Mouse (Mus musculus): Measurements from ENCODE around the gene Aldh3a1. TPM values are rescaled to one million over a fixed set of nuclear protein-coding genes. Genes with fewer than 3 reads are reported as not detected.

Gene Aldh3a1
- total RNA-seq, 1 experiment from 2014 or later, result not detected

DNA sequence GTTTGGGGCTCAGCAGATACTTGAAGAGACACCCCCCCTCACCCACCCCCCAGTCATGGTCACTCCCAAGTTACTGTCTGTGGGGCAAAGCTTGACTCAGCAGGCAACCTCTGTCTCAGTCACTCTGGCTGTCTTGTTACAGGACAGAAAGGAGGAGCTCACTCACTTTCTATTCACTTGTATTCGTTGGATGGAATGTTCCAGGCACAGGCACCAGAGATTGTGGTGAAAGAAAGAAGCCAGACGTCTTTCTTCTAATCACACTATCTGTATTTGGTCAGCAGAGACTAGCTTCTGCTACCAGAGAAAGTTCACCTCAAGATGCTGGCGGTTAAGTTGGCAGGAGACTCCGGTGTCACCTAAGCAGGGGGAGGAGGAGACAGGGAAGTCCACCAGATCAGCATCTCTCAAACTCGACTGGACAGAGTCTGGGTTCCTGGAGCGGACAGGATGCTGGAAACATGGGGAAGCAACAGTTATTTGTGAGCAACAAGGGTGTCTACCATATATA, 17.0 kb downstream of the Aldh3a1 start:
- no peak for ATAC-seq (replicated peaks in 1 of 2; ENCODE audit: insufficient read depth in 1 of 2, low FRiP score in 2 of 2, low TSS enrichment in 1 of 2, low read depth in 1 of 2, poor library complexity in 2 of 2, severe bottlenecking in 2 of 2)

- ATAC-seq (replicated peaks in 1 of 2; ENCODE audit: insufficient read depth in 1 of 2, low FRiP score in 2 of 2, low TSS enrichment in 1 of 2, low read depth in 1 of 2, poor library complexity in 2 of 2, severe bottlenecking in 2 of 2), result no peak
These were observed 17.6 kb downstream of the Aldh3a1 start for GRCm38 (mm10) chr11:61224907-61225306.

DNA sequence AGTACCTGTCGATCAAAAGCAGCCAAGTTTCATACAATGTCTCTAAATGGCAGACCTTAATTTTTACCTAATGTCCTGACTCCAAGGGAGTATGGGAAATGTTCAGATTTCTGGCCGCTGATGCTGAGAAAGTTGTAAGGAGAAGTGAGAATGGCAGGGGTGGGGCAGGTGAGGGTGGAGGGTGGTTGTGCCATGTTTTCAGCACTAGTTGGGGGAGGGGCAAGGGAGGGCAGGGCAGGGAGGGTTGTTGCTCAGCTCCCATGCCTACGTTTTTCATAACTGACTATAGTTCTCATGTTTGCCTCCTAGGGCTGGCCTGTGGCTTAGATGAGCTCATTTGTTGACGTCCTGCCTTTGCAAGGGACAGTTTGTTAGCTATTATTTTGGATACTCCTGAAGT, 18.2 kb downstream of the Aldh3a1 start:
- no peak for ATAC-seq (replicated peaks in 1 of 2; ENCODE audit: insufficient read depth in 1 of 2, low FRiP score in 2 of 2, low TSS enrichment in 1 of 2, low read depth in 1 of 2, poor library complexity in 2 of 2, severe bottlenecking in 2 of 2)

DNA sequence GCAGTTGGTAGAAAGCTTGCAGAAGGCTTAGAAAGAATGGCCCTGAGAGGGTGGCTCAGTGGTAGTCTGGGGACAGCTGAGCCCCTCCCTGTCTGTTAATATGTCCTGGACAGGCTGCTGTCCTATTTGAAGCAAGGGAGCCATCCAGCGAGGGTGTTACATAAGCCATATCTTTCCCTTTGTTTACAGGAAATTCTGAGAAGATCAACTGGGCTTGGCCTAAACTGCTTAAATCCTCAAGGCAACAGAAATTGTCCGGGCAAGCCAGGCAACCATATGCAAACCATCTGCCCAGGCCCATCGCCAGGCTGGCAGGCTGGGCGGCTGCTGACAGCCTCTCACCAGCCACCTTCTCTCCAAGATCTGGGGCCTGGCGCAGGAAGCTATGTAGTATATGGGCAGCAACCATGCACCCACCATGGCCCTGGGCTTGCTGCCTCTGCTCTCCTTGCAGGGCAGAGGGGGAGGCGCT, 18.6 kb downstream of the Aldh3a1 start:
- ATAC-seq (replicated peaks in 1 of 2; ENCODE audit: insufficient read depth in 1 of 2, low FRiP score in 2 of 2, low TSS enrichment in 1 of 2, low read depth in 1 of 2, poor library complexity in 2 of 2, severe bottlenecking in 2 of 2), result no peak

DNA sequence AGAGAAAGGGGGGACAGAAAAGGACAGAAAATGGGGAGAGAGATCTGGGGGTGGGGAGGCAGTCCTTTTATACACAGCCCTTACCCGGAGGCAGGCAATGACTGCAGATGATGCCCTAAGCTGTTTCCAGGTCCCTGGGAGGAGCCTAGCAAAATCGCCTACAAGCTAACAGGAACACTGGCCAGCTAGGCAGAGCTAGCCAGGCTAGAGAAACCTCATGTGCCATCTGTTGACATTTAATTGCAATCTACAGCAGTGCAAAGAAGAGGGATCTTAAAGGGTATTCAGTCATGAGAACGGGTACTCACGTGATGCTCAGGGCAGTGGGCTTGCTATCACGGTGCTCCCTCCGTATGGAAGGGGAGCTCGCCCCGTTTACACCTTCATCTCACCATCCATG, 20.5 kb downstream of the Aldh3a1 start:
- ATAC-seq (replicated peaks in 1 of 2; ENCODE audit: insufficient read depth in 1 of 2, low FRiP score in 2 of 2, low TSS enrichment in 1 of 2, low read depth in 1 of 2, poor library complexity in 2 of 2, severe bottlenecking in 2 of 2), result no peak

- ATAC-seq (replicated peaks in 1 of 2; ENCODE audit: insufficient read depth in 1 of 2, low FRiP score in 2 of 2, low TSS enrichment in 1 of 2, low read depth in 1 of 2, poor library complexity in 2 of 2, severe bottlenecking in 2 of 2), result no peak
These were observed 21.1 kb downstream of the Aldh3a1 start for GRCm38 (mm10) chr11:61228406-61228805.

- peak; percentile 88 to 95 for ATAC-seq (replicated peaks in 1 of 2; ENCODE audit: insufficient read depth in 1 of 2, low FRiP score in 2 of 2, low TSS enrichment in 1 of 2, low read depth in 1 of 2, poor library complexity in 2 of 2, severe bottlenecking in 2 of 2)
These were observed 24.0 kb downstream of the Aldh3a1 start for GRCm38 (mm10) chr11:61231329-61231728.

GRCm38 (mm10) chr11:61234174-61234573, 26.8 kb downstream of the Aldh3a1 start:
- no peak for ATAC-seq (replicated peaks in 1 of 2; ENCODE audit: insufficient read depth in 1 of 2, low FRiP score in 2 of 2, low TSS enrichment in 1 of 2, low read depth in 1 of 2, poor library complexity in 2 of 2, severe bottlenecking in 2 of 2)

- no peak for ATAC-seq (replicated peaks in 1 of 2; ENCODE audit: insufficient read depth in 1 of 2, low FRiP score in 2 of 2, low TSS enrichment in 1 of 2, low read depth in 1 of 2, poor library complexity in 2 of 2, severe bottlenecking in 2 of 2)
These were observed 28.7 kb downstream of the Aldh3a1 start for GRCm38 (mm10) chr11:61236015-61236414.

DNA sequence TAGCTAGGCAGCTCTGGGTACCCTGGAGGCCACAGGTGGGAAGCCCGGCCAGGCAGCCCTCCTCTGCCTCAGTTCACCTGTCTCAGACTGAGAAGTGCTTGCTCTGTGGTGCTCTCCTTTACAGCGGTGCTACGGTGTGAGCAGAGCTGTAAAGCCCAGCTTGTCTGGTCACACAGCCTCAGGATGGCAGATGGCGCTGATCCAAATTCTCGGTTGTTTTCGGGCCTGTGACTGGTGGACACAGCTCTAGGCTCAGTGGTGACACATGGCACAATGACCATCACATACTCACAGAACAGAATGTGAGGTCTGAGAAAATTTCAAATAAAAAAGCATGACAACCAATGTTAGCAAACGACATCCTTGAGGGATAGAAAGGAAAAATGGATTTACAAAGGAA, 37.1 kb downstream of the Aldh3a1 start:
- no peak for ATAC-seq (replicated peaks in 1 of 2; ENCODE audit: insufficient read depth in 1 of 2, low FRiP score in 2 of 2, low TSS enrichment in 1 of 2, low read depth in 1 of 2, poor library complexity in 2 of 2, severe bottlenecking in 2 of 2)

DNA sequence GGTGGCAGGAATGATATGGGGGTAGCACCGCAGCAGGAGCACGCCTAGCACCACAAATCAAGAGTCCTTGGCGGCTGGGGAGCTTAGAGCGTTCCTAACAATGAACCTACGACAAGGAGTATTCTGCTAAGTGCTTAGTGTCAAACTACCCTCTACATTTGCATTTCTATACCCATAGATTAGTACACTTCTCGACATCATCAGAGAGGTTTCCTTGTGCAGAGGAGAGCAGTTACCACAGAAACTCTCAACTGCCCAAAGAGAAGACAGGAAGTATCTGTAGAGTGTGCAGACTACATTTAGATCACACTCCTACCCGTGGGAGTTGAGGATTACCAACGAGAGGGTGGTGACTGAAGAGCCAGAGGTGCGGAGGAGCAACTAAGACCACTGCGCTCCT, 44.4 kb downstream of the Aldh3a1 start:
- no peak for ATAC-seq (replicated peaks in 1 of 2; ENCODE audit: insufficient read depth in 1 of 2, low FRiP score in 2 of 2, low TSS enrichment in 1 of 2, low read depth in 1 of 2, poor library complexity in 2 of 2, severe bottlenecking in 2 of 2)

DNA sequence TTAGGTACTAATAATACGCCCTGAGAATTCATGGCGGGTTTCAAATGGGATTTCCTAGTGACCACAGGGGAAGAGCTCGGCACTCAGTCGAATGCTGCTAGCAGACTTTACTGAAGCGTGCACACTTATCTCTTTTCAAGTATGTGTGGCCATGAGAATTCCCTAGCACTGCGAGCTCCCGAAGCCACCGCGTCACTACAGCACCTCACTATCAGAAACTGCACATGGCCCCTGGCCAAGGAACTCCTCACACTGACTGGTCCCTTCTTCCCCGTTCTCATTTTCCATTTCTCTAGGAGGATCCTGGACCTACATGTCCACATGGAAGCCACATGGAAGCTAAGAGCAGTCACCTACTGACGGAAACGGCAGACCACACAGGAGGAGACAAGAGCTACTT, 45.5 kb downstream of the Aldh3a1 start:
- ATAC-seq (replicated peaks in 1 of 2; ENCODE audit: insufficient read depth in 1 of 2, low FRiP score in 2 of 2, low TSS enrichment in 1 of 2, low read depth in 1 of 2, poor library complexity in 2 of 2, severe bottlenecking in 2 of 2), result no peak

DNA sequence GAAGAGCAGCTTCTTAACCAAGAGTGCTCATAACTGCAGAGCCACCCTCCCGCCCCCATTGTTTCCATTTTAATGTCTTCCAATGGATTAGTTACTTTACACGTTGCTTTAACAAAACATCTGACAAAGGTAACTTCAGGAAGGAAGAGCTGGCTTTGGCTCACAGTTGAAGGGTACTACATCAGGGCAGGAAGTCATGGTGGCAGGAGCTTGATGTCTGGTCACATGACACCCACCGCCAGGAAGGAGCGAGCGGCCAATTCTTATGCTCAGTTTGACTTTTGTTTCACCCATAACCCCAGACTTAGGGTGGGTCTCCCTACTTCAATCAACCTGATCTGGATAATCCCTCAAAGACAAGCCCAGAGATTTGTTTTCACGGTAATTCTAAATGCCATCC, 51.8 kb downstream of the Aldh3a1 start:
- no peak for ATAC-seq (replicated peaks in 1 of 2; ENCODE audit: insufficient read depth in 1 of 2, low FRiP score in 2 of 2, low TSS enrichment in 1 of 2, low read depth in 1 of 2, poor library complexity in 2 of 2, severe bottlenecking in 2 of 2)

DNA sequence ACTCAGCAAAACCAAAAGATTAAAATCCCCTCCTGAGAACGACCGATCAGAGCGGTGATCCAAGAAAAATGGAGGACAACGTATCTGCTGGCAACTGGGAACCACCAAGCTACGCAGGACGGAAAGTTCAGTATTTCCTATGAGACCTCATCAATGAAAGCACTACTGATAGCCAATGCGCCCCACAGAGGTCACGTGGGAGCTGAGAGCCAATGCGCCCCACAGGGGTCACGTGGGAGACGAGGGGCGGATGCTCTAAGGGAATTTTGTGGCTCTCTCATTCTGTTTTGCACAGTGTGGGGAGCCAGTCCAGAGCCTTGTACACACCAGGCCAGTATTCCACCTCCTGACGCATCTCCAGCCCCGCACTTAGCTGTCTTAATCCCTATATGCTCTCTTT, 55.2 kb downstream of the Aldh3a1 start:
- ATAC-seq (replicated peaks in 1 of 2; ENCODE audit: insufficient read depth in 1 of 2, low FRiP score in 2 of 2, low TSS enrichment in 1 of 2, low read depth in 1 of 2, poor library complexity in 2 of 2, severe bottlenecking in 2 of 2), result no peak

DNA sequence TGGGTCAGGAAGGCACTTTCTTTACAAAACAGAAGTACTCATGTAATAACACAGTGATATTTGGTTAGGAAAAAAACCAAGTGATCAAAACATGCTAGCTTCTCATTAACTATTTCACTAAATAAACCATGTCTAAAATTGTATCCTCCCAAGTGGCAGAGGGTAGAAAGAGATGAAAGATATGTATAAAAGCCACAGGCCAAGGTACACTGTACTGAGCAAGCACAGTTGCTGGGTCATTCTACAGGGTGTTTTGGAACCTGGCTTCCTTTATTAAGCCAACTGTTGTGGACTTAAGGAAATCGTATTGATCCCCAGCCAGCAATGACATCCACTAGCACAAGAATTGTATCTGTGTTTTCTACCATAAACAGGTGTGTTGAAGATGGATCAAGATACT, 56.5 kb downstream of the Aldh3a1 start:
- no peak for ATAC-seq (replicated peaks in 1 of 2; ENCODE audit: insufficient read depth in 1 of 2, low FRiP score in 2 of 2, low TSS enrichment in 1 of 2, low read depth in 1 of 2, poor library complexity in 2 of 2, severe bottlenecking in 2 of 2)

DNA sequence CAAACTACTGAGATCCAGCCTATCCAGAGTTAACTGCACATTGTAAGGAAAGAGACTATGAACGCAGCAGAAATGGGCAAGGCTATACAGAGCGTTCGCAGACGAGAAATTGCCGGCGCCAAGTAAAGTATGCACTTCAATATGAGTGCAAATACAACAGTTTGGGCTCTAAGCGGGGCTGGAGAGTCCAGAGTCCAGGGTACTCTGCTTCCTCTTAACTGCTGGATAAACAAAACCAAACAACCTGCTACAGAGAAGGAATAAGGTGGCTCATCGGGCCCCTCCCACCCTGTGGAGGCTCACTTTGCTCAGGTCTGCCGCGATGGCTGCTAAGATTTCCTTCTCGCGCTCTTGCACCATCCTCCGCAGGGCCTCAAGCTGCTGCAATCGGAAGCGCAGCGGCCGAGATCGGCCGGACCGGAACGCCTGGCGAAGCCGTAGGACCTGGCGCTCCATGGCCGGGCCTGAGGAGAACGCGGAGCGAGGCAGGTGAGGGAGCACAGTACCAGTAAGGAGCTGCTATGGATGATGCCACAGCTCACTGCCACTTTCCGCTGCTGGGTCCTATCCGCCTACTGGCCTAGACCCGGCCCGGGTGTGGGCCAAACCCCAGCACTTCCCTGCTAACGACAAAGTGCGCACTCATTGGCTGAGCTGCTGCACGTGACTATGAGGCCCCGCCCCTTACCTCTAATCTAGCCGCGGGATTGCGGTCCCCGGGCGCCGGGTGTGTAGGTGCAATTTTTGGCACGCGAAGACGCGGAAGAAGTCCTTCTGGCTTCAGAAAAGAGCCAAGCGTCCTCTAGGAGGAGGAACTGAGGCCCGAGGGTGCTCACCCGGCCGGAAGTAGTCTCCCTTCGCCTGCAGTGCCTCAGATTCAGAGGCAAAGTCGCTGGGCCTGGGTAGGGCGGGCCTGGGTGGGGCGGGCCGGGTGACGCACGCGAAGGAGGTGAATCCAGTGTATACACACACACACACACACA, 59.5 kb downstream of the Aldh3a1 start, which contains the start of gene Aldh3a2:
TSS of gene Aldh3a2 (minus strand) at position 914 of the 983 bp plus-strand sequence.
- ATAC-seq (replicated peaks in 1 of 2; ENCODE audit: insufficient read depth in 1 of 2, low FRiP score in 2 of 2, low TSS enrichment in 1 of 2, low read depth in 1 of 2, poor library complexity in 2 of 2, severe bottlenecking in 2 of 2), result peak; percentile 96 to 99

Data from hematopoietic stem cell, adult 5-6 weeks (primary cell).